Mouse (Mus musculus) spleen, adult 2 months (tissue): ENCODE measurements around the gene 2810408A11Rik.

Experiments
- CTCF ChIP-seq: fragments of 200-500 bp; IDR thresholded peaks from 2 replicates; pipeline ENCODE4 v1.5.1; 2011; ENCODE audit warnings: mild to moderate bottlenecking, inconsistent platforms; ENCODE audit not compliant: insufficient read depth, insufficient read length, insufficient replicate concordance; ENCODE audit errors: extremely low read depth
- POLR2A ChIP-seq: fragments of 200-500 bp; IDR thresholded peaks from 2 replicates; pipeline ENCODE4 v1.6.1; 2011; ENCODE audit warnings: low read depth, low read length, inconsistent platforms

DNA sequence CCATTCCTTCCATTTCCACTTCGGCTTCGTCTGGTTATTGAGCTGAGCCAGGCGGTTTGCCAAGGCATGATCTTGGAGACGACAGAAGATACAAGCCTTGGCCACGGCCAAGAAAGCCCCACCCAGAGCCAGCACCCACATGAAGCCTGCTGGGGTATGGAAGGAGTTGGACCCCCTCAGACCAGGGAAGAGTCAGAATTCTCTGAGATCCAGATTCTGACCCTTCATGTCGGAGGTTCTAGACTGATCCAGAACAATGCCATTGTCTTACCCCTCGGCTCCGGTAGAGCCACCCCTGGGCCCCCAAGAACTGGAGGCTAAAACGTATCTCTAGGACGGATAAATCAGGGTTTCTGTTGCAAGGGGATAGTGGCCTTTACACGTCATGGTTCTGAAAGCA is 22.9 kb downstream of the 2810408A11Rik start, which contains the start of gene Tmem95:
- TF ChIP-seq POLR2A (no peak), CTCF (no peak)
